Mouse (Mus musculus): ENCODE measurements at regions not wholly inside any gene's neighbourhood (a gene's known extent, or its start where the extent isn't known, plus 50 kb on each side); places are given as distances from the start of the nearest gene placed in this dataset.

DNA sequence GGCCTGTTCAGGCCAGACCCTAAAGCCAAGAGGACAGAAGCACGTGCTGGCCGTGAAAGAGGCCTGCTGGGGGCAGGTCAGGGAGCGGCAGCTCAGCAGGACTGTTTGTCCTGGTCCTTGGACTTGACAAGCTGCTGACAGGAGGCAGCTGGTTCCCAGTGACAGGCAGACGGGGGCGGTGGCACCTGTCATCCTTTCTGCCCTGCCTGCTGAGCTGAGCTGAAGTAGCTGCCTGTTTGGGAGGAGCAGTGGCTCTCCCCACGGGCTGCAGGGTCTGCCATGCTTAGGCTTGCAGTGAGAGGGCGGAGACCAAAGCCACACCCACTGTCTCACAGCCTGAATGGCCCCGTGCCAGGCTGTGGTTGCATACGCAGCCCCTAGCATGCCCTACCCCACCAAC is 50.4 kb upstream of the Otos start:
- no peak for TF ChIP-seq CTCF (IDR thresholded peaks at IDR 0.05; ENCODE audit: borderline replicate concordance, control insufficient read depth, extremely low read depth, insufficient read depth, low read length, poor library complexity)
- no peak for TF ChIP-seq POLR2A (IDR thresholded peaks at IDR 0.05; ENCODE audit: control insufficient read depth, extremely low read depth, insufficient read depth, low read length, poor library complexity)

Data from thymus, adult 2 months (tissue).